Mouse (Mus musculus): Measurements from ENCODE around the gene Med18. TPM values are rescaled to one million over a fixed set of nuclear protein-coding genes. Genes with fewer than 3 reads are reported as not detected.
A peak's percentile ranks its signal among the peaks of the same experiment; 100 is the strongest.

Med18 gene
- polyA plus RNA-seq, 1 experiment from 2014 or later, result 21.3 TPM

GRCm38 (mm10) chr4:132411322-132412094 lies 52.2 kb downstream of the Med18 start:
- Histone ChIP-seq H3K4me1 (replicated peaks) (0 out of 2 replicates have a peak, but pooled peaks cover 5% of the 10 kb centered on the region), H3K4me3 (replicated peaks) (no peak overlapping the region), H3K9me3 (no peaks in the 10 kb centered on the region), H3K36me3 (0 out of 2 replicates have a peak, but pooled peaks cover 3% of the 10 kb centered on the region), H3K27ac (no peak overlapping the region), H3K9ac (no peak overlapping the region), H3K4me2 (replicated peaks) (no peak overlapping the region), H3K27me3 (replicated peaks) (no peaks in the 10 kb centered on the region)
- 61% methylated on average over 8 of the region's 8 CpGs for WGBS
- peak; percentile 29; the same call in 1 of the 2 replicates for ATAC-seq

DNA sequence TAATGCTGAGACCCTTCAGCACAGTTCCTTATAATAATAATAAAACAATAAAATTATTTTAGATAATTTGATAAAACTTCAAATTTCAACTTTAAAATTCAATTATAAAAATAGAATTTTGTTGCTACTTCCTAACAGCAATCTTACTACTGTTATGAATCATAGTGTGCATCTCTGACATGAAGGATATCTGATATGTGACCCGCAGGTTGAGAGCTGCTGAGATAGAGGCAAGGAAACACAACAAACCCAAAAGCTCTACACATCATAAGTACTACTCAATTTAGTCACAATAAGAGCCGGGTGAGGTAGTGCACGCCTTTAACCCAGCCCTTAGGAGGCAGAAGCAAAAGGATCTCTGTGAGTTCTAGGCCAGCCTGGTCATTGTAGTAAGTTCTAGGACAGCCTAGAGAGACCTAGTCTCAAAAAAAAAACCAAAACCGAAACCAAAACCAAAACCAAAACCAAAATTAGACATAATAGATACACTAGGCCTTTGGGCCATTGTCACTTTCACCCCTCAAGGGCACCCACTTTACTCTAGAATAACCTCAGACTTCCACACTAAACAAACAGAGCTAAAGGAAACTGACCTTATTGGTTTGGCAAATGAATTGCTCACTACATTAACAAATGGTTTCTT lies 54.0 kb downstream of the Med18 start:
- Histone ChIP-seq H3K9me3 (no peaks in the 10 kb centered on the region), H3K4me3 (replicated peaks) (no peak overlapping the region), H3K27me3 (replicated peaks) (no peaks in the 10 kb centered on the region), H3K4me1 (replicated peaks) (no peaks in the 10 kb centered on the region), H3K9ac (no peak overlapping the region), H3K27ac (no peak overlapping the region), H3K36me3 (0 out of 2 replicates have a peak, but pooled peaks cover 3% of the 10 kb centered on the region), H3K4me2 (replicated peaks) (no peak overlapping the region)
- ATAC-seq, result no peak
- 92% methylated on average over 4 of the region's 4 CpGs for WGBS

Other genes with a start within 250 kb of the Med18 start
- gene Gmeb1, start 202.3 kb downstream of the Med18 start, polyA plus RNA-seq (2015; fragmentation: Nextera tagmentation; extraction: Ambion mirVana), result 27.8 and 31.3 TPM in 2 replicates
- 37.7 and 39.8 TPM in 2 replicates for gene Taf12, start 189.5 kb downstream of the Med18 start, polyA plus RNA-seq (2015; fragmentation: Nextera tagmentation; extraction: Ambion mirVana)
- gene Rab42, start 160.5 kb downstream of the Med18 start, polyA plus RNA-seq (2015; fragmentation: Nextera tagmentation; extraction: Ambion mirVana), result 3.6 and 3.9 TPM in 2 replicates
- 74.5 and 82.9 TPM in 2 replicates for gene Trnau1ap, start 134.4 kb downstream of the Med18 start, polyA plus RNA-seq (2015; fragmentation: Nextera tagmentation; extraction: Ambion mirVana)
- gene Rcc1, start 110.3 kb downstream of the Med18 start, polyA plus RNA-seq (2015; fragmentation: Nextera tagmentation; extraction: Ambion mirVana), result 90.5 and 90.9 TPM in 2 replicates
- 17.4 and 17.6 TPM in 2 replicates for gene Phactr4, start 41.4 kb downstream of the Med18 start, polyA plus RNA-seq (2015; fragmentation: Nextera tagmentation; extraction: Ambion mirVana)
- gene Sesn2, start 46.6 kb upstream of the Med18 start, polyA plus RNA-seq (2015; fragmentation: Nextera tagmentation; extraction: Ambion mirVana), result 10.8 and 11.2 TPM in 2 replicates
- 1,295 and 1,316 TPM in 2 replicates for gene Atpif1, start 69.7 kb upstream of the Med18 start, polyA plus RNA-seq (2015; fragmentation: Nextera tagmentation; extraction: Ambion mirVana)
- 138 and 154 TPM in 2 replicates for gene Dnajc8, start 71.6 kb upstream of the Med18 start, polyA plus RNA-seq (2015; fragmentation: Nextera tagmentation; extraction: Ambion mirVana)
- 1.1 TPM in 2 replicates for gene Ptafr, start 100.1 kb upstream of the Med18 start, polyA plus RNA-seq (2015; fragmentation: Nextera tagmentation; extraction: Ambion mirVana)
- 23.0 and 25.4 TPM in 2 replicates for gene Eya3, start 175.1 kb upstream of the Med18 start, polyA plus RNA-seq (2015; fragmentation: Nextera tagmentation; extraction: Ambion mirVana)